Mouse (Mus musculus): Measurements from ENCODE around the gene Pgm5. TPM values are rescaled to one million over a fixed set of nuclear protein-coding genes. Genes with fewer than 3 reads are reported as not detected.
"Not testable (repeated sequence)": the region's sequence is repeated elsewhere in the genome, so short reads cannot be mapped to it uniquely, and the experiment has no call there.

Gene Pgm5
- total RNA-seq, 2 experiments from 2014 or later, result 15.8 to 24.1 TPM

GRCm38 (mm10) chr19:24875129-24875870, 13.6 kb upstream of the Pgm5 start, which contains the start of gene Gm10053:
Gene Gm10053, plus strand, starts transcription at chr19:24875686.
- intact Hi-C loops (cut with DNase I; ENCODE audit: low total_unique reads), result not testable (repeated sequence)

GRCm38 (mm10) chr19:24873873-24874272, 12.2 kb upstream of the Pgm5 start:
- intact Hi-C loops (cut with DNase I; ENCODE audit: low total_unique reads), result loop anchor here (5.0 kb wide), 3 partner anchors 172 to 567 kb away; no protein-coding TSS in a partner anchor
- DNase-seq, result no peak

More at GRCm38 (mm10) chr19:24875129-24875870, 13.6 kb upstream of the Pgm5 start, which contains the start of gene Gm10053:
- DNase-seq, result not testable (repeated sequence)

GRCm38 (mm10) chr19:24871037-24871635, 9.5 kb upstream of the Pgm5 start:
- intact Hi-C loops (cut with DNase I; ENCODE audit: low total_unique reads), result loop anchor here (5.0 kb wide), 3 partner anchors 169 to 564 kb away; no protein-coding TSS in a partner anchor
- DNase-seq, result peak; percentile 53

- no peak for DNase-seq
- intact Hi-C loops (cut with DNase I; ENCODE audit: low total_unique reads), result no loop called here
These were observed 3.8 kb upstream of the Pgm5 start for GRCm38 (mm10) chr19:24865436-24865835.

GRCm38 (mm10) chr19:24861276-24861611, 411 bp downstream of the Pgm5 start:
- DNase-seq, result no peak
- intact Hi-C loops (cut with DNase I; ENCODE audit: low total_unique reads), result no loop called here

- intact Hi-C loops (cut with DNase I; ENCODE audit: low total_unique reads), result no loop called here
- peak; percentile 72 for DNase-seq
These were observed 10.0 kb downstream of the Pgm5 start for GRCm38 (mm10) chr19:24851456-24852315.

GRCm38 (mm10) chr19:24848844-24849243, 12.8 kb downstream of the Pgm5 start:
- DNase-seq, result no peak
- intact Hi-C loops (cut with DNase I; ENCODE audit: low total_unique reads), result no loop called here

- no peak for DNase-seq
- intact Hi-C loops (cut with DNase I; ENCODE audit: low total_unique reads), result no loop called here
These were observed 13.3 kb downstream of the Pgm5 start for GRCm38 (mm10) chr19:24848345-24848744.

- intact Hi-C loops (cut with DNase I; ENCODE audit: low total_unique reads), result no loop called here
- no peak for DNase-seq
These were observed 16.6 kb downstream of the Pgm5 start for GRCm38 (mm10) chr19:24845007-24845546.

GRCm38 (mm10) chr19:24842080-24842479, 19.6 kb downstream of the Pgm5 start:
- intact Hi-C loops (cut with DNase I; ENCODE audit: low total_unique reads), result no loop called here
- DNase-seq, result no peak

GRCm38 (mm10) chr19:24824517-24824916, 37.1 kb downstream of the Pgm5 start:
- no peak for DNase-seq
- intact Hi-C loops (cut with DNase I; ENCODE audit: low total_unique reads), result no loop called here

- DNase-seq, result no peak
- intact Hi-C loops (cut with DNase I; ENCODE audit: low total_unique reads), result no loop called here
These were observed 45.9 kb downstream of the Pgm5 start for GRCm38 (mm10) chr19:24815661-24816221.

- no peak for DNase-seq
- intact Hi-C loops (cut with DNase I; ENCODE audit: low total_unique reads), result no loop called here
These were observed 48.8 kb downstream of the Pgm5 start for GRCm38 (mm10) chr19:24812861-24813293.

- intact Hi-C loops (cut with DNase I; ENCODE audit: low total_unique reads), result no loop called here
- DNase-seq, result no peak
These were observed 49.4 kb downstream of the Pgm5 start for GRCm38 (mm10) chr19:24812106-24812810.

- no peak for DNase-seq
- intact Hi-C loops (cut with DNase I; ENCODE audit: low total_unique reads), result no loop called here
These were observed 50.2 kb downstream of the Pgm5 start for GRCm38 (mm10) chr19:24811451-24811850.

- no peak for DNase-seq
- intact Hi-C loops (cut with DNase I; ENCODE audit: low total_unique reads), result no loop called here
These were observed 55.6 kb downstream of the Pgm5 start for GRCm38 (mm10) chr19:24806013-24806412.

- peak; percentile 39 for DNase-seq
- intact Hi-C loops (cut with DNase I; ENCODE audit: low total_unique reads), result no loop called here
These were observed 64.0 kb downstream of the Pgm5 start for GRCm38 (mm10) chr19:24797606-24798005.

GRCm38 (mm10) chr19:24794350-24794749, 67.3 kb downstream of the Pgm5 start:
- no peak for DNase-seq
- intact Hi-C loops (cut with DNase I; ENCODE audit: low total_unique reads), result no loop called here
